Mouse (Mus musculus): ENCODE data around the gene Actr1a.

Gene Actr1a

DNA sequence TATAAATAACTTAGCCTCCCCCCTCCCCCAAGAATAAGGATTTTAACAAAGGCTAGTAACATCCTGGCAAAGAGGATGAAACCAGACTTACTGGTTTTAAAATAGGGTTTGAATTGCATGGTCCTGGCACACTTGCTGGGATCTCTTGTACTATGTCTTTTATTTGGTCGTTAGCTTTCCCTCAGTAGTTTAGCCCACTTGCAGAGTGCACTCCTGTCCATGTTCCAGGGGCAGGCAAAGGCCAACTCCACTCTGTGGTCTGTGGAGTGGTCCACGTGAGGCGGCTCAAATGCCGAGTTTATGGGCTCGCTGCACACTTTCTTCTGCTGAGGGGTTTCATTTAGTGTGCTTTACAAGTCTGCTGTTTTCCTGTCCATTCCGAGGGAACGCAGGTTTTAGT, 4.3 kb upstream of the Actr1a start:
- DNase-seq (ENCODE audit: low spot score in 2 of 2) = no peak

- DNase-seq (ENCODE audit: low spot score in 2 of 2) = no peak
These were observed 3.8 kb upstream of the Actr1a start for GRCm38 (mm10) chr19:46399372-46399771.

GRCm38 (mm10) chr19:46398401-46398800, 2.9 kb upstream of the Actr1a start:
- DNase-seq (ENCODE audit: low spot score in 2 of 2) = no peak

- DNase-seq (ENCODE audit: low spot score in 2 of 2) = no peak
These were observed 2.0 kb upstream of the Actr1a start for GRCm38 (mm10) chr19:46397436-46398001.

GRCm38 (mm10) chr19:46396686-46397435, 1.3 kb upstream of the Actr1a start, which contains the start of gene Sufu:
Sufu (plus strand) TSS chr19:46396896.
- peak; percentile 99 for DNase-seq (ENCODE audit: low spot score in 2 of 2)

DNA sequence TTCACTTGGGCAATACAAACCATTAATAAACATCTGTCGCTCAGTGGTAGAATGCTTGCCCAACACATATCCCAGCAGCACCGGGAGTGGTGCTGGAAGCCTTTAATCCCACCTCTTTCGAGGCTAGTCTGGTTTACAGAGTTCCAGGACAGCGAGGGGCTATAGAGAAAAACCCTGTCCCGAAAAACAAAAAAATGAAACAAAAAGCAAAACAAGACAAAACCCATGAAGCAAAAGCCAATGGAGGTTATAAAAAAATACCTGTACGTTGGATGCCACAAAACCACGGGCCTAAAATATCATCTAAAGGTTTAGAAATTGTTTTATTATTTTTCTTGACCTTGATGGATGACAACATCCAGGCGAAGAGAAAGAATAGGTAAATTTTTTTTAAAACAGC, 561 bp upstream of the Actr1a start:
- no peak for DNase-seq (ENCODE audit: low spot score in 2 of 2)

- DNase-seq (ENCODE audit: low spot score in 2 of 2) = no peak
These were observed 838 bp downstream of the Actr1a start for GRCm38 (mm10) chr19:46394712-46395108.

GRCm38 (mm10) chr19:46392018-46392417, 3.5 kb downstream of the Actr1a start:
- no peak for DNase-seq (ENCODE audit: low spot score in 2 of 2)

- no peak for DNase-seq (ENCODE audit: low spot score in 2 of 2)
These were observed 5.7 kb downstream of the Actr1a start for GRCm38 (mm10) chr19:46389872-46390271.

DNA sequence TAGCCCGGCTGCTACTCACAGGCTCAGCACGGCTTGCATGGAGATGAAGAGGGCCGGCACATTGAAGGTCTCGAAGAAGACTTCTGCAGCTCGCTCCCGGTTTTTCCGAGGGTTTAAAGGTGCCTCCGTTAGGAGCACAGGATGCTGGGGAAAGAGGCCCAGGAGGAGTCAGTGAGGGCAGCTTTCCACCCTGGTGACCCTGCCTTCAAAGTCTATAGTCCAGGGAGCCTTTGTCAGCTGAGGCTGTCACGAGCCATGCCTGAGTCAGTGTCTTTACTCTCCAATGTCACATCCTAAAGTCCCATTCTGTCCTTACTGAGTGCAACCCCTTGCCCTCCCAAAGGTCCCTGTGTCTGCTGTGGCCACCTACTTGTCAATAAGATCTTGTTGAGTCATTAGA, 13.3 kb downstream of the Actr1a start:
- DNase-seq (ENCODE audit: low spot score in 2 of 2) = no peak

DNA sequence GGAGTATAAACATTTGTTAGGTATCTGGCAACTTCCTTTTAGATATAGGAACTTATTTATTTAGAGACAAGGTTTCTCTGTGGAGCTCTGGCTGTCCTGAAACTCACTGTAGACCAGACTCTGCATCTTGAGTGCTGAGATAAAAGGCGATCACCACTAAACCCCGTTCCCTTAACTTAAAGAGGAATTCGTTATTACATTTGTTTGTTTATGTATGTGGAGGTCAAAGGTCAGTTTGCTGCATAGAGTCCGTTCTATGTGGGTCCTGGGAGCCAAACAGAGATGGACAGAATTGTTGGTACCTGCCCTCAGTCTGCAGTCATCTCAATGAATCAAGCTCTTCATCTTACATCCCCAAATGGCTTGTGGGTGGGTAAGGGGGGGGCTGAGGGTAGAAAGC, 19.7 kb downstream of the Actr1a start:
- DNase-seq (ENCODE audit: low spot score in 2 of 2) = no peak

GRCm38 (mm10) chr19:46375489-46375888, 20.1 kb downstream of the Actr1a start:
- no peak for DNase-seq (ENCODE audit: low spot score in 2 of 2)

DNA sequence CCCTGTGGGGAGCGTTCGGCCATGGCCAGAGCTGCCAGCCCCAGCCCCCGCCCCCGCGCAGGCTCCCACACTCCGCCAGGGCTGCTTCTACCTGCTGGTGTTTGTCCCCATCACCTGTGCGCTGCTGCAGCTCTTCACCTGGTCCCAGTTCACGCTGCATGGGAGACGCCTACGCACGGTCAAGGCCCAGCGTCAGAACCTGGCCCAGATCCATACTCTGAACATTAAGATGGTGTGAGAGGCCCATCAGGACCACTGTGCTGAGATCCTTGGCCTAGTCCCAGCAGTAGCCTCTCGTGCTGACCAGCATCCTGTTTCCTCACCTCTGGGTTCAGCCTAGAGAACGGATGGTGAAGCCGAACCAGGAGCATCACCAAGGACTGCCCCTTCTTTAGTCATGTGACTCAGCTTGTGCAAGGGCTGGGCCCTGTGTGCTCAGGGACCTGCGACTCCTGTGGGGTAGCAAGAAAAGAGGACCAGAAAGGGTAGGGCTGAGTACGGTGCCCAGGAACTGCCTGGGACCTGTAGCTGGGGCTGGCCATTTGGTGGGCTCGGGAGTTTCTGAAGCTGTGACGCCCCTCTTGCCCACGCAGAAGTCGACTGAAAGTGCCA, 21.0 kb downstream of the Actr1a start:
- no peak for DNase-seq (ENCODE audit: low spot score in 2 of 2)

DNA sequence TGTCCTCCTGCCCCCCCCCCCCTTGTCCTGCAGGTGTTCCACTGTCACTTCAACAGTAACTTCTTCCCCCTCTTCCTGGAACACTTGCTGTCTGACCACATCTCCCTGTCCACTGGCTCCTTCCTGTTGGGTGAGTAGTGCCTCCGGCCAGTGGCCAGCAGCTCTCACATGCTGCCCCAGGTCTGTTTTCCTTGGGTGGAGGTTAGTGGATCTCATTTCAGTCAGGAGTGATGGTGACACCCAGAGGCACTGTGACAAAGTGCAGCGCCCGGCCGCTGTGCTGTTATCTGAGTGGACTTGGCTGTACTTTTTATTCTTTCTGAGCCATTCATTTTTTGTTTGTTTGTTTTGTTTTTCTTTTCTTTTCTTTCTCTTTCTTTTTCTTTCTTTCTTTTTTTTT, 26.3 kb downstream of the Actr1a start:
- DNase-seq (ENCODE audit: low spot score in 2 of 2) = peak; percentile 43 to 75

GRCm38 (mm10) chr19:46367798-46368590, 27.6 kb downstream of the Actr1a start:
- no peak for DNase-seq (ENCODE audit: low spot score in 2 of 2)

GRCm38 (mm10) chr19:46363294-46364009, 32.1 kb downstream of the Actr1a start:
- no peak for DNase-seq (ENCODE audit: low spot score in 2 of 2)

GRCm38 (mm10) chr19:46362104-46362503, 33.4 kb downstream of the Actr1a start:
- no peak for DNase-seq (ENCODE audit: low spot score in 2 of 2)

DNA sequence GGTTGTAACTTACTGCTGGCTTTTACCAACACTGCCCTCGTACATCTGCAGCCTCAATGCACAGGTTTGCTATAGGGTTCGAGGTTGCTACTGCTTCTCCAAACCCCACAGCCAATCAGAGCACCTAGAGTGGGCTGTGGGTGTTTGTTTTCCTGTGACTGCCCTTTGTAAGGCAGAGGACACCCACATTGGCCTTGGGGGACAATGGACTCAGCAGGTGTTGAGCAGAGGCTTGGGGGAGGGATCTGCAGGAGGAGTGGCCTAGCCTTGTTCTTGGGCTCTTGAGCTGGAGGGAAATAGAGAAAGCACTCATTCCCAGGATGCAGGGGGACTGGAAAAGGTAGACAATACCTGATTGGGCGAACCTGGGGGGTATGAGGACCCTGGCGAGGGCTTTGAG, 37.2 kb downstream of the Actr1a start:
- DNase-seq (ENCODE audit: low spot score in 2 of 2) = no peak

- DNase-seq (ENCODE audit: low spot score in 2 of 2) = no peak
These were observed 37.9 kb downstream of the Actr1a start for GRCm38 (mm10) chr19:46357344-46358280.

- peak; percentile 80 to 90 for DNase-seq (ENCODE audit: low spot score in 2 of 2)
These were observed 38.8 kb downstream of the Actr1a start for GRCm38 (mm10) chr19:46356701-46357138.
